Mouse (Mus musculus) 416B (cell line): ENCODE results near the gene Lrrfip2.
A peak's percentile ranks its signal among the peaks of the same experiment; 100 is the strongest.

Experiments used
- DNase-seq: peaks from one replicate; pipeline ENCODE4 v3.0.0; 2011; ENCODE audit warnings: low read depth

The Lrrfip2 gene

DNA sequence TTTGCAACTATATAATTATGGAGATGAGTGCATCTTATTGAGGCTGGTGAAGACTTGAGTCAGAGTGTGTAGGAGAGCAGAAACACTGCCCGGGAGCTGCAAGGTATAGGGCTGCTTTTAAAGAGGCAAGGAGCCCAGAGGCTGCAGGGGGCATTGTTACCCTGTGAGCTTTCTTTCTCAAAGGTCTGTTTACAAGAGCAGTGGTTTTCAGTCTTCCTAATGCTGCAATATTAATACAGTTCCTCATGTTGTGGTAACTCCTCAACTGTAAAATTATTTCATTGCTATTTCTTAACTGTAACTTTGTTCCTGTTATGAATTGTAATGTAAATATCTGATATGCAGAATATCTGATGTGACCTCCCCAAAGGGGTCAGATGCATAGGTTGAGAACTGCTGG lies 104.2 kb downstream of the Lrrfip2 start:
- DNase-seq = peak; percentile 21

DNA sequence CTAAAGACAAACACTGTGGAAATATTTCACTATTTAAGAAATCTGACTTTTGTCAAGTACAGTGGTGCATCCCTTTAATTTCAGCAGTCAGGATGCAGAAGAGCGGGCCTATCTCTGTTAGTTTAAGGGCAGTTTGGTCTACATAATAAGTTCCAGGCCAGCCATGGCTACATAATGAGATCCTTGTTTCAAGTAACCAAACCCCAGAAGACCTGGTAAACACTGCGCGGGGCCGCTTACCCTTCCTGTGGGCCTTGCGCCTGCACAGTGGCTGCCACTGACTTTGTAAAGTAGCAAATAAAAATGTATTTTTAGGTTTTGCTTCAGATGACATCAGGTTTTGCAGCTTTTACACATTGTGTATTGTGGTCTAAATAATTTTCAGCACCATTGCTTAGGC lies 106.0 kb downstream of the Lrrfip2 start:
- no peak for DNase-seq

- DNase-seq = no peak
Measured at GRCm38 (mm10) chr9:111228446-111228845, 111.1 kb downstream of the Lrrfip2 start.

DNA sequence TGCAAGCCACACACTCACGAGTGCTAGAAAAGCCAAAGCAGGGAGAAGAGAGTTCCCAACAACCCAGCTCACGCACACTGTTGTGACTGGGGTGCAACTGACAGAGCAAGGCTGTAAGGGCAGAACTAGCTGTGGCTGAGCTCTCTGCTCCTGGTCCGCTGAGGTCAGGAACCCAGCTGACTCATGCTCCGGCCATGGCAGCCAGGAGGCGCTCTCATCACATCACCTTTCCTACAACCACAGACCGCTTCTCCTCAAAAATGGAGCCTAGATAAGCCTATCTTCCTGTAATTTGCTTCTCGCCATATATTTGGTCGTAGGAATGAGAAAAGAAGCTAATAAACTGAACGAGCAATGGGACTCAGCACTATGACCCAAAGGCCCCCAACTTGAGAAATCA lies 117.3 kb downstream of the Lrrfip2 start:
- DNase-seq = no peak

DNA sequence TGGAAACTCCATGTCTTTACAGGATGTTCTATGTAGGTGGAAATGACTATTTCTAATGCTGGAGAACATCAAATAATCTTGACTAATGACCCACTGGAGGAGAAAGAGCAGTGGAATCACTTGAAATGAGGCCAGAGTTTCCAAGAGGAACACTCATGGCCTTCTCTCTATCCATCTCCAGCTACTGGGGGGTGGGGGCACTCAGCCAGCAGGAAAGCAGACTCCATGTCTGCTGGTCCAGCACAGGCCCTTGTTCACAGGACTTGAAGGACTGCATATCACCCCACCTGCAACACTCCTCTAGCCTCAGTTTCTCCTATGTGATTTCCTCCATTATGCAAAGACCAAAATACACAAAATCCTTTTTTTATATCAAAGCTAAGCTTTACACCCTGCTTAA lies 120.3 kb downstream of the Lrrfip2 start:
- no peak for DNase-seq

GRCm38 (mm10) chr9:111239821-111240220 lies 122.4 kb downstream of the Lrrfip2 start:
- no peak for DNase-seq

DNA sequence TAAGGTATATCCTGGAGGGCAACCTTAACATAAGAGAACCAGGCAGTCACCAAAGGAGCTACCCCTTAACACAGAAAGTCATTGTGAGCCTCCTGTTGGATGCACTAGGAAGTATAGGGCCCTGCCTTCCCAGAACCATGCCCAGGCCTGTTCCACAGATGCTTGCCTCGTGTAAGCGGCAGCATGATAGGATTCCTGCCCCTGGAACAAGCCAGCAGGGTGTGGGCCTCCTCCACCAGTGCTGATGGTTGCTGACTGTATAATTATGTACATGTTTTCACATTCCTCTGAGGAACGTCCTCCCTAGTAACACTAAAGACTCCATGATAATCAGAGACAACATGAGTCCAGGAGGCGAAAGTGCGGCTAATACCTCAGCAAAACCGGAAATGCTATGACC lies 126.0 kb downstream of the Lrrfip2 start:
- no peak for DNase-seq

- DNase-seq = no peak
Measured at GRCm38 (mm10) chr9:111245546-111245945, 128.2 kb downstream of the Lrrfip2 start.

DNA sequence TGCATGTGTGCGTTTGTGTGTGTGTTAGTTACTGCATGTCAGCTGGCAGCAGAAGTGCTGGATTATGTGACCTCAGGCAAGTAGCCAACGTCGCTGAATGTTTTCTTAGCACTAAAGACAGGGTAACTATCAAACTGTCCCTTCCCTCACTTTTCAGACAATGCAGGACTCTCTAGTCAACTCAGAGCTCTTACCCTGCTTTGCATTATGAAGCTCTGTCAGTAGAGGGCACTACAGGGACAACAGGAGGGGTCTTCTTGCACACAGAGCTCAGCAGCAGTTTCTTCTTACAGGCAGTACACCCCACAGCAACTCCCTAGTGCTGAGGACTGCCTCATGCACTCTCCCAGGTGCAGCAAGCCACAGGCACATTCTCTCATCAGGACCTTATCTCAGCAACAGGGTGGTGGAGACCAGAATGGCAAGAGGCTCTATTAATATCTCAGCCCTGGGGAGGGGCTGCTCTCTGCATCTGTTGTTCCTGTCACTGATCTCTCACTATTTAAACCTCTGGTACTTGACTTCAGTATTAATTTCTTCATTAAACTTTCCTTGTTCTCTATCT lies 130.4 kb downstream of the Lrrfip2 start:
- DNase-seq = peak; percentile 61

GRCm38 (mm10) chr9:111252161-111252869 lies 134.9 kb downstream of the Lrrfip2 start:
- DNase-seq = peak; percentile 10

DNA sequence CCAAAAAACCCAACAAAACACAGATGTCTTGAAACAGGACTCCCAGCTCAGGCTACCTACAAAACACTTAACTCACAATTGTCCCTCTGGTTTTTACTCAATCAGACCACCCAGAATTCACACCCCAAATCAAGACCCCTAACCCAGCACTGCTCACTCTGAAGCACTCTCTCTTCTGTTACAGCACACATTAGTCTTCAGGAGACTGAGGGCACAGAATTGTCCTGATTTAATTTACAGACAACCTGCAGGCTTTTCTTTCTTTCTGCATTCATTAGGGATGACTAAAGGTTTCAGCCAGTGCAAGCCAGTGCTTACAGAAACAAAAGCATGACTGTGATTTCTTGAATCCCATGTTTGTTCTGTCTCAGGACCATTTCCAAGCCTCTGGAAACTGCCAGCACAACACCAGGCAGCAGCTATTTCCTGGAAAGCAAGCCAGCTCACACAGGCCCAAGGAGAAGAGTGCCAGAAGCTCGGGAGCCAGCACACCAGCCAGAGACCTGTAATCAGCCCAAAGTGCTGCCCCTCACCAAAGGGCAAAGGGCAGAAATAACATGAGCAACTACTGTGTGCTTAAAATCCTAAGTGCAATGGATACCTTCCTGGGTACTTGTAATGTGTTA lies 143.1 kb downstream of the Lrrfip2 start:
- no peak for DNase-seq

- DNase-seq = no peak
Measured at GRCm38 (mm10) chr9:111261356-111261755, 144.0 kb downstream of the Lrrfip2 start.

GRCm38 (mm10) chr9:111267998-111268397 lies 150.6 kb downstream of the Lrrfip2 start:
- DNase-seq = no peak

DNA sequence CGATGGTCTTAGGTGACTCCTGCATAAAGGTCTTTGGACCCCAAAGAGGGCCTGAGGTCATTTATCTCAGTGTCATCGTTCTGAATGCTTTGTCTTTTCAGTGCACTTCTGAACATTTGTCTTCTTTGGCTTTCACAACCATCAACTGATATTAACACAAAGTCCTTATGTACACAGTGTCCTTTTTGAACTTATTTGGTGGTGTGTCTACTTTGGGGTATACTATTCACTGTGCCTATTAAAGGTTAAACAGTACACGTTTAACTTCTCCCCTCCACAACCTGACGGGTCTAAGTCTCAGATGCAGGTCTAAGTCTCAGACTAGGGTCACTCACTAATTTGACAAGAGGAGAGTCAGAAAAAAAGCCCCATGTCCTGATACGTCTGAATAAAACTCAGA lies 153.2 kb downstream of the Lrrfip2 start:
- no peak for DNase-seq

DNA sequence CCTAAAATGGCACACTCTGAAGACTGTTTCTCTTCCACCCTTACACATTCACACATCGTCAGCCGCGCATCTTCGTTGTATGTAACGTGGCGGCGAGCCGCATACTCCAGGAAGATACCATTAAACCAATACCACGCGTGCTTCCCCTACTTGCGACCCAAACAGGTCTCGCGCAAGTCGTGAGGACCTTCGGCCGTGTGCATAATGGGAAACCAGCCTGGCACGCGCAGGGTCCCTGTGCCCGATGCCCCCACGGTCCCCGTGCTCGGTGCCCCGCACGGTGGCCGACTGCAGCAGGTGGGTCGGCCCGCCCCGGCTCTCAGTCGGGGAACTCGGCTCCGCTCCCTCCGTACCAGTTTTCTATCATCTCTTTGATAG lies 153.7 kb downstream of the Lrrfip2 start:
- DNase-seq = no peak

DNA sequence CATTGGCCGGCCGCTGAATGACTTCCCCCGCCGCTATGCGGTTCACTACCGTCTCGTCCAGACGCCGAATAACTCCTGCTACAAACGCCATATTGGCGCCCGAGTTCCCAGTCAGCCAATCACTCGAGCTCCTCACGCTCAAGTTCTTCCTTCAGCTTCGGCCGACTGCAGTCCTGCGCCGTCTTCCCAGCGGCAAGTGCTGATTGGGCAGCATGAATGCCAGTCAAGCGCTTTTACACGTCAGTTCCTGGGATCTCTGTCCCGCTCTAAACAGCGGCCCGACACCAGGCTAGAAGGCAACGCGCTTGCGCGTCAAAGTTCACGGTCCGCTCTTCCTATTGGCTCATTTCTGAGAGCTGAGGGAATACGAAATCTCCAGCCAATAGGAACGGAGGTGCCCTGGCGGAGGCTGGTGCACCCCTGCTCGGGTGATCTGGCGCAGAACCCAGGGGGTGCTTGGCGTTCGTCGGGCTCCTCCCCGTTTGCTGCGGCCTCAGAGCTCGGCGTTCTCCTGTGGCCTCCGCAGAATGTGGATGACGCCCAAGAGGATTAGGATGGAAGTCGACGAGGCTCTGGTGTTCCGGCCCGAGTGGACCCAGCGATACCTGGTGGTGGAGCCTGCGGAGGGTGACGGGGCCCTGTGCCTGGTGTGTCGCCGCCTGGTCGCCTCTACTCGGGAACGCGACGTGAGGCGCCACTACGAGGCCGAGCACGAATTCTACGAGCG lies 154.2 kb downstream of the Lrrfip2 start, which contains the start of the genes Mlh1 and Epm2aip1:
TSS of gene Mlh1 (minus strand) at position 358 of the 727 bp plus-strand sequence.
TSS of gene Epm2aip1 (plus strand) at position 496 of the 727 bp plus-strand sequence.
- DNase-seq = peak; percentile 100

DNA sequence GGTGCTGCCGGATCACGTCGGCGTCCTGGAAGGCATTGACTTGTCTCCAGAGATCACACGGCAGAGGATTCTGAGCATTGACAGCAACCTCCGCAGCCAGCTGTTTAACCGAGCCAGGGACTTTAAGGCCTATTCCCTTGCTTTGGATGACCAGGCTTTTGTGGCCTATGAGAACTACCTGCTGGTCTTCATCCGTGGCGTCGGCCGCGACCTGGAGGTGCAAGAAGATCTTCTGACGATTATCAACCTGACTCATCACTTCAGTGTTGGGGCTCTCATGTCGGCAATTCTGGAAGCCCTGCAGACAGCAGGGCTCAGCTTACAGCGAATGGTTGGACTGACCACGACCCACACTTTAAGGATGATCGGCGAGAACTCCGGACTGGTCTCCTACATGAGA lies 155.0 kb downstream of the Lrrfip2 start:
- DNase-seq = peak; percentile 53

GRCm38 (mm10) chr9:111272996-111273785 lies 155.8 kb downstream of the Lrrfip2 start:
- DNase-seq = peak; percentile 27

GRCm38 (mm10) chr9:111273958-111274357 lies 156.6 kb downstream of the Lrrfip2 start:
- peak; percentile 22 for DNase-seq

GRCm38 (mm10) chr9:111275156-111275555 lies 157.8 kb downstream of the Lrrfip2 start:
- peak; percentile 71 for DNase-seq
